Mouse (Mus musculus) liver, postnatal 0 days (tissue): ENCODE data around the gene Fam185a.

ENCODE experiments used
- CTCF ChIP-seq: sonication (generic); IDR thresholded peaks from 2 replicates; pipeline ENCODE4 v1.5.1; 2016; ENCODE audit warnings: antibody characterized with exemption, low read depth
- EP300 ChIP-seq: IDR thresholded peaks from 2 replicates; pipeline ENCODE4 v1.6.1; 2016; ENCODE audit warnings: antibody characterized with exemption, low read depth, mild to moderate bottlenecking

GRCm38 (mm10) chr5:21528068-21528842 is 103.5 kb downstream of the Fam185a start:
- TF ChIP-seq CTCF (no peak), EP300 (no peak)
